Mouse (Mus musculus) fibroblast of lung, adult 2 months (primary cell): ENCODE results near the gene Dusp28.

Experiments
- DNase-seq: peaks from one replicate; pipeline ENCODE4 v3.0.0-alpha.2; 2011; ENCODE audit warnings: low read depth

The Dusp28 gene

GRCm38 (mm10) chr1:92908664-92909063, 1.9 kb downstream of the Dusp28 start:
- DNase-seq, result no peak

- DNase-seq, result no peak
Measured at GRCm38 (mm10) chr1:92909068-92909467, 2.3 kb downstream of the Dusp28 start.

- no peak for DNase-seq
Measured at GRCm38 (mm10) chr1:92910239-92910885, 3.6 kb downstream of the Dusp28 start, which contains the start of gene Rnpepl1. TSS of gene Rnpepl1 (plus strand) at chr1:92910783.

GRCm38 (mm10) chr1:92910925-92911720, 4.3 kb downstream of the Dusp28 start:
- DNase-seq, result no peak

GRCm38 (mm10) chr1:92911721-92912138, 4.9 kb downstream of the Dusp28 start:
- no peak for DNase-seq

GRCm38 (mm10) chr1:92912286-92912685, 5.5 kb downstream of the Dusp28 start:
- DNase-seq, result no peak

- no peak for DNase-seq
Measured at GRCm38 (mm10) chr1:92914239-92914638, 7.5 kb downstream of the Dusp28 start.

GRCm38 (mm10) chr1:92914993-92915392, 8.2 kb downstream of the Dusp28 start:
- no peak for DNase-seq

- no peak for DNase-seq
Measured at GRCm38 (mm10) chr1:92916725-92917124, 9.9 kb downstream of the Dusp28 start.

GRCm38 (mm10) chr1:92919151-92919550, 12.4 kb downstream of the Dusp28 start:
- DNase-seq, result no peak

GRCm38 (mm10) chr1:92919775-92920174, 13.0 kb downstream of the Dusp28 start:
- no peak for DNase-seq

GRCm38 (mm10) chr1:92920474-92921200, 13.9 kb downstream of the Dusp28 start:
- DNase-seq, result no peak

GRCm38 (mm10) chr1:92921496-92921895, 14.7 kb downstream of the Dusp28 start:
- no peak for DNase-seq

GRCm38 (mm10) chr1:92930171-92930706, 23.5 kb downstream of the Dusp28 start:
- no peak for DNase-seq

- no peak for DNase-seq
Measured at GRCm38 (mm10) chr1:92933611-92934010, 26.8 kb downstream of the Dusp28 start.

GRCm38 (mm10) chr1:92934182-92934827, 27.5 kb downstream of the Dusp28 start, which contains the start of gene Capn10:
TSS of gene Capn10 (plus strand) at chr1:92934376.
- DNase-seq, result peak; percentile 96

GRCm38 (mm10) chr1:92935054-92935962, 28.5 kb downstream of the Dusp28 start:
- no peak for DNase-seq

- no peak for DNase-seq
Measured at GRCm38 (mm10) chr1:92935977-92936376, 29.2 kb downstream of the Dusp28 start.

GRCm38 (mm10) chr1:92936467-92936866, 29.7 kb downstream of the Dusp28 start:
- no peak for DNase-seq

GRCm38 (mm10) chr1:92937797-92938196, 31.0 kb downstream of the Dusp28 start:
- no peak for DNase-seq

- DNase-seq, result no peak
Measured at GRCm38 (mm10) chr1:92939746-92940145, 33.0 kb downstream of the Dusp28 start.
